Mouse (Mus musculus): Measurements from ENCODE around the gene Csmd2. TPM values are rescaled to one million over a fixed set of nuclear protein-coding genes. Genes with fewer than 3 reads are reported as not detected.

Gene Csmd2
- polyA plus RNA-seq, 1 experiment from 2014 or later = 0.18 TPM

- DNase-seq (ENCODE audit: low spot score) (no peak), ATAC-seq (replicated peaks; ENCODE audit: low FRiP score, low TSS enrichment, low read depth) (no peak)
- Histone ChIP-seq H3K27me3 (replicated peaks; ENCODE audit: control insufficient read depth, insufficient read depth, low read length) (no peaks in the 10 kb centered on the region), H3K27ac (ENCODE audit: low read depth) (no peak overlapping the region), H3K36me3 (ENCODE audit: control insufficient read depth, insufficient read depth, low read length) (no peaks in the 10 kb centered on the region), H3K9ac (ENCODE audit: low read length) (no peak overlapping the region), H3K4me2 (ENCODE audit: low read length) (no peak overlapping the region), H3K4me1 (replicated peaks; ENCODE audit: control insufficient read depth, insufficient read depth, low read length) (no peaks in the 10 kb centered on the region), H3K4me3 (ENCODE audit: low read depth, low read length) (no peak overlapping the region), H3K9me3 (ENCODE audit: control insufficient read depth, low read length) (no peaks in the 10 kb centered on the region)
- 78% methylated on average over 6 of the region's 6 CpGs for WGBS
Measured at GRCm38 (mm10) chr4:128327421-128327820, 339.8 kb downstream of the Csmd2 start.

- Histone ChIP-seq H3K4me1 (replicated peaks; ENCODE audit: control insufficient read depth, insufficient read depth, low read length) (no peaks in the 10 kb centered on the region), H3K36me3 (ENCODE audit: control insufficient read depth, insufficient read depth, low read length) (no peaks in the 10 kb centered on the region), H3K4me2 (ENCODE audit: low read length) (no peak overlapping the region), H3K4me3 (ENCODE audit: low read depth, low read length) (no peak overlapping the region), H3K27ac (ENCODE audit: low read depth) (no peak overlapping the region), H3K27me3 (replicated peaks; ENCODE audit: control insufficient read depth, insufficient read depth, low read length) (no peaks in the 10 kb centered on the region), H3K9me3 (ENCODE audit: control insufficient read depth, low read length) (no peaks in the 10 kb centered on the region), H3K9ac (ENCODE audit: low read length) (no peak overlapping the region)
- DNase-seq (ENCODE audit: low spot score) = no peak
- ATAC-seq (replicated peaks; ENCODE audit: low FRiP score, low TSS enrichment, low read depth) = no peak
- WGBS = 79% methylated on average over 9 of the region's 9 CpGs
Measured at GRCm38 (mm10) chr4:128330519-128330918, 342.9 kb downstream of the Csmd2 start.

GRCm38 (mm10) chr4:128340457-128340856 is 352.8 kb downstream of the Csmd2 start:
- DNase-seq (ENCODE audit: low spot score) = no peak
- no peak for ATAC-seq (replicated peaks; ENCODE audit: low FRiP score, low TSS enrichment, low read depth)
- Histone ChIP-seq H3K4me1 (replicated peaks; ENCODE audit: control insufficient read depth, insufficient read depth, low read length) (no peaks in the 10 kb centered on the region), H3K36me3 (ENCODE audit: control insufficient read depth, insufficient read depth, low read length) (no peaks in the 10 kb centered on the region), H3K4me3 (ENCODE audit: low read depth, low read length) (no peak overlapping the region), H3K9ac (ENCODE audit: low read length) (no peak overlapping the region), H3K27me3 (replicated peaks; ENCODE audit: control insufficient read depth, insufficient read depth, low read length) (no peaks in the 10 kb centered on the region), H3K4me2 (ENCODE audit: low read length) (no peak overlapping the region), H3K27ac (ENCODE audit: low read depth) (no peak overlapping the region), H3K9me3 (ENCODE audit: control insufficient read depth, low read length) (no peaks in the 10 kb centered on the region)
- WGBS = 85% methylated on average over 7 of the region's 7 CpGs

- no peak overlapping the region for H3K9ac ChIP-seq (ENCODE audit: low read length)
- H3K36me3 ChIP-seq (ENCODE audit: control insufficient read depth, insufficient read depth, low read length) = no peaks in the 10 kb centered on the region
- no peak for ATAC-seq (replicated peaks; ENCODE audit: low FRiP score, low TSS enrichment, low read depth)
- no peaks in the 10 kb centered on the region for H3K27me3 ChIP-seq (replicated peaks; ENCODE audit: control insufficient read depth, insufficient read depth, low read length)
- H3K4me3 ChIP-seq (ENCODE audit: low read depth, low read length) = no peak overlapping the region
- no peak overlapping the region for H3K4me2 ChIP-seq (ENCODE audit: low read length)
- no peaks in the 10 kb centered on the region for H3K9me3 ChIP-seq (ENCODE audit: control insufficient read depth, low read length)
- 59% methylated on average over 7 of the region's 7 CpGs for whole genome bisulfite sequencing
- H3K27ac ChIP-seq (ENCODE audit: low read depth) = no peak overlapping the region
- H3K4me1 ChIP-seq (replicated peaks; ENCODE audit: control insufficient read depth, insufficient read depth, low read length) = no peaks in the 10 kb centered on the region
- DNase-seq (ENCODE audit: low spot score) = no peak
Measured at GRCm38 (mm10) chr4:128341315-128341714, 353.7 kb downstream of the Csmd2 start.

- no peak overlapping the region for H3K4me3 ChIP-seq (ENCODE audit: low read depth, low read length)
- no peak overlapping the region for H3K9ac ChIP-seq (ENCODE audit: low read length)
- ATAC-seq (replicated peaks; ENCODE audit: low FRiP score, low TSS enrichment, low read depth) (no peak), DNase-seq (ENCODE audit: low spot score) (no peak)
- WGBS = 50% methylated on average over 1 of the region's 1 CpGs
- no peaks in the 10 kb centered on the region for H3K4me1 ChIP-seq (replicated peaks; ENCODE audit: control insufficient read depth, insufficient read depth, low read length)
- no peaks in the 10 kb centered on the region for H3K36me3 ChIP-seq (ENCODE audit: control insufficient read depth, insufficient read depth, low read length)
- H3K27ac ChIP-seq (ENCODE audit: low read depth) = no peak overlapping the region
- no peaks in the 10 kb centered on the region for H3K9me3 ChIP-seq (ENCODE audit: control insufficient read depth, low read length)
- no peak overlapping the region for H3K4me2 ChIP-seq (ENCODE audit: low read length)
- no peaks in the 10 kb centered on the region for H3K27me3 ChIP-seq (replicated peaks; ENCODE audit: control insufficient read depth, insufficient read depth, low read length)
Measured at GRCm38 (mm10) chr4:128342208-128342607, 354.6 kb downstream of the Csmd2 start.

GRCm38 (mm10) chr4:128358751-128359150 is 371.1 kb downstream of the Csmd2 start:
- Histone ChIP-seq H3K27me3 (replicated peaks; ENCODE audit: control insufficient read depth, insufficient read depth, low read length) (no peaks in the 10 kb centered on the region), H3K9ac (ENCODE audit: low read length) (no peak overlapping the region), H3K9me3 (ENCODE audit: control insufficient read depth, low read length) (no peaks in the 10 kb centered on the region), H3K36me3 (ENCODE audit: control insufficient read depth, insufficient read depth, low read length) (no peaks in the 10 kb centered on the region), H3K4me1 (replicated peaks; ENCODE audit: control insufficient read depth, insufficient read depth, low read length) (no peaks in the 10 kb centered on the region), H3K4me2 (ENCODE audit: low read length) (no peak overlapping the region), H3K4me3 (ENCODE audit: low read depth, low read length) (no peak overlapping the region), H3K27ac (ENCODE audit: low read depth) (no peak overlapping the region)
- no peak for DNase-seq (ENCODE audit: low spot score)
- no peak for ATAC-seq (replicated peaks; ENCODE audit: low FRiP score, low TSS enrichment, low read depth)
- 90% methylated on average over 11 of the region's 11 CpGs for WGBS

- Histone ChIP-seq H3K4me1 (replicated peaks; ENCODE audit: control insufficient read depth, insufficient read depth, low read length) (no peaks in the 10 kb centered on the region), H3K36me3 (ENCODE audit: control insufficient read depth, insufficient read depth, low read length) (no peaks in the 10 kb centered on the region), H3K4me3 (ENCODE audit: low read depth, low read length) (no peak overlapping the region), H3K27me3 (replicated peaks; ENCODE audit: control insufficient read depth, insufficient read depth, low read length) (no peaks in the 10 kb centered on the region), H3K27ac (ENCODE audit: low read depth) (no peak overlapping the region), H3K9ac (ENCODE audit: low read length) (no peak overlapping the region), H3K9me3 (ENCODE audit: control insufficient read depth, low read length) (no peaks in the 10 kb centered on the region), H3K4me2 (ENCODE audit: low read length) (no peak overlapping the region)
- DNase-seq (ENCODE audit: low spot score) (no peak), ATAC-seq (replicated peaks; ENCODE audit: low FRiP score, low TSS enrichment, low read depth) (no peak)
- WGBS = 73% methylated on average over 4 of the region's 4 CpGs
Measured at GRCm38 (mm10) chr4:128365851-128366250, 378.2 kb downstream of the Csmd2 start.

GRCm38 (mm10) chr4:128368088-128368487 is 380.4 kb downstream of the Csmd2 start:
- no peak overlapping the region for H3K27ac ChIP-seq (ENCODE audit: low read depth)
- no peaks in the 10 kb centered on the region for H3K4me1 ChIP-seq (replicated peaks; ENCODE audit: control insufficient read depth, insufficient read depth, low read length)
- WGBS = 99% methylated on average over 6 of the region's 6 CpGs

GRCm38 (mm10) chr4:128371766-128372165 is 384.1 kb downstream of the Csmd2 start:
- Histone ChIP-seq H3K4me2 (ENCODE audit: low read length) (no peak overlapping the region), H3K27me3 (replicated peaks; ENCODE audit: control insufficient read depth, insufficient read depth, low read length) (no peaks in the 10 kb centered on the region), H3K27ac (ENCODE audit: low read depth) (no peak overlapping the region), H3K4me3 (ENCODE audit: low read depth, low read length) (no peak overlapping the region), H3K9ac (ENCODE audit: low read length) (no peak overlapping the region), H3K36me3 (ENCODE audit: control insufficient read depth, insufficient read depth, low read length) (no peaks in the 10 kb centered on the region), H3K9me3 (ENCODE audit: control insufficient read depth, low read length) (no peaks in the 10 kb centered on the region), H3K4me1 (replicated peaks; ENCODE audit: control insufficient read depth, insufficient read depth, low read length) (no peaks in the 10 kb centered on the region)
- ATAC-seq (replicated peaks; ENCODE audit: low FRiP score, low TSS enrichment, low read depth) (no peak), DNase-seq (ENCODE audit: low spot score) (no peak)
- 76% methylated on average over 6 of the region's 6 CpGs for WGBS

More at GRCm38 (mm10) chr4:128368088-128368487, 380.4 kb downstream of the Csmd2 start:
- H3K4me3 ChIP-seq (ENCODE audit: low read depth, low read length) = no peak overlapping the region
- no peak for DNase-seq (ENCODE audit: low spot score)
- no peak overlapping the region for H3K4me2 ChIP-seq (ENCODE audit: low read length)
- H3K9ac ChIP-seq (ENCODE audit: low read length) = no peak overlapping the region
- H3K9me3 ChIP-seq (ENCODE audit: control insufficient read depth, low read length) = no peaks in the 10 kb centered on the region
- ATAC-seq (replicated peaks; ENCODE audit: low FRiP score, low TSS enrichment, low read depth) = no peak
- no peaks in the 10 kb centered on the region for H3K27me3 ChIP-seq (replicated peaks; ENCODE audit: control insufficient read depth, insufficient read depth, low read length)
- no peaks in the 10 kb centered on the region for H3K36me3 ChIP-seq (ENCODE audit: control insufficient read depth, insufficient read depth, low read length)

Measured in intestine, embryonic 14.5 days (tissue).